Mouse (Mus musculus) embryo, embryonic 11.5 days (tissue): ENCODE results near the gene Fuca1.

ENCODE experiments used
- DNase-seq: peaks from one replicate; pipeline ENCODE4 v3.0.0-alpha.2; 2012; ENCODE audit warnings: low read depth, low spot score

Fuca1 gene

GRCm38 (mm10) chr4:135889146-135889883, 31.2 kb upstream of the Fuca1 start:
- DNase-seq, result no peak

- DNase-seq, result peak; percentile 46
Observed at GRCm38 (mm10) chr4:135889884-135890283, 30.7 kb upstream of the Fuca1 start.

- DNase-seq, result no peak
Observed at GRCm38 (mm10) chr4:135891539-135891938, 29.0 kb upstream of the Fuca1 start.

- DNase-seq, result no peak
Observed at GRCm38 (mm10) chr4:135892884-135893283, 27.7 kb upstream of the Fuca1 start.

- no peak for DNase-seq
Observed at GRCm38 (mm10) chr4:135895071-135895571, 25.4 kb upstream of the Fuca1 start, which contains the start of gene Cnr2. Cnr2 (plus strand) TSS chr4:135895394.

- no peak for DNase-seq
Observed at GRCm38 (mm10) chr4:135896157-135896556, 24.4 kb upstream of the Fuca1 start.

GRCm38 (mm10) chr4:135898380-135899049, 22.0 kb upstream of the Fuca1 start:
- no peak for DNase-seq

- no peak for DNase-seq
Observed at GRCm38 (mm10) chr4:135899050-135899448, 21.5 kb upstream of the Fuca1 start.

GRCm38 (mm10) chr4:135900008-135900407, 20.5 kb upstream of the Fuca1 start:
- DNase-seq, result no peak

- DNase-seq, result no peak
Observed at GRCm38 (mm10) chr4:135902606-135903242, 17.8 kb upstream of the Fuca1 start.

- no peak for DNase-seq
Observed at GRCm38 (mm10) chr4:135904810-135905209, 15.7 kb upstream of the Fuca1 start.

GRCm38 (mm10) chr4:135906633-135907032, 13.9 kb upstream of the Fuca1 start:
- DNase-seq, result no peak

GRCm38 (mm10) chr4:135909326-135910066, 11.0 kb upstream of the Fuca1 start:
- DNase-seq, result no peak

GRCm38 (mm10) chr4:135911531-135911930, 9.0 kb upstream of the Fuca1 start:
- DNase-seq, result no peak

- DNase-seq, result no peak
Observed at GRCm38 (mm10) chr4:135912164-135912563, 8.4 kb upstream of the Fuca1 start.

GRCm38 (mm10) chr4:135912835-135913234, 7.7 kb upstream of the Fuca1 start:
- no peak for DNase-seq

GRCm38 (mm10) chr4:135913433-135913832, 7.1 kb upstream of the Fuca1 start:
- DNase-seq, result no peak

GRCm38 (mm10) chr4:135918635-135919279, 1.8 kb upstream of the Fuca1 start:
- no peak for DNase-seq

- no peak for DNase-seq
Observed at GRCm38 (mm10) chr4:135919280-135919639, 1.3 kb upstream of the Fuca1 start.

GRCm38 (mm10) chr4:135921257-135922120, 954 bp downstream of the Fuca1 start:
- no peak for DNase-seq
